Mouse (Mus musculus): ENCODE results near the gene 4933428M09Rik.
"Not testable (repeated sequence)": the region's sequence is repeated elsewhere in the genome, so short reads cannot be mapped to it uniquely, and the experiment has no call there.

The 4933428M09Rik gene

GRCm38 (mm10) chrX:139178928-139179327, at the start of gene 4933428M09Rik:
Gene 4933428M09Rik, plus strand, starts transcription at chrX:139179228.
- no peak for DNase-seq (ENCODE audit: low read depth)

- no peak for DNase-seq (ENCODE audit: low read depth)
Measured at GRCm38 (mm10) chrX:139134031-139134430, 45.0 kb upstream of the 4933428M09Rik start.

- DNase-seq (ENCODE audit: low read depth), result not testable (repeated sequence)
Measured at GRCm38 (mm10) chrX:139191506-139191905, 12.5 kb downstream of the 4933428M09Rik start.

GRCm38 (mm10) chrX:139194572-139195279, 15.7 kb downstream of the 4933428M09Rik start:
- no peak for DNase-seq (ENCODE audit: low read depth)

GRCm38 (mm10) chrX:139209191-139209828, 30.3 kb downstream of the 4933428M09Rik start:
- DNase-seq (ENCODE audit: low read depth), result not testable (repeated sequence)

GRCm38 (mm10) chrX:139209829-139210225, 30.8 kb downstream of the 4933428M09Rik start, which contains the start of gene Mum1l1:
Gene Mum1l1, plus strand, starts transcription at chrX:139210042.
- no peak for DNase-seq (ENCODE audit: low read depth)

- DNase-seq (ENCODE audit: low read depth), result no peak
Measured at GRCm38 (mm10) chrX:139214765-139215164, 35.7 kb downstream of the 4933428M09Rik start.

- no peak for DNase-seq (ENCODE audit: low read depth)
Measured at GRCm38 (mm10) chrX:139216409-139216808, 37.4 kb downstream of the 4933428M09Rik start.

- DNase-seq (ENCODE audit: low read depth), result no peak
Measured at GRCm38 (mm10) chrX:139216991-139217593, 38.1 kb downstream of the 4933428M09Rik start.

- DNase-seq (ENCODE audit: low read depth), result no peak
Measured at GRCm38 (mm10) chrX:139217776-139218175, 38.7 kb downstream of the 4933428M09Rik start.

- no peak for DNase-seq (ENCODE audit: low read depth)
Measured at GRCm38 (mm10) chrX:139219017-139219416, 40.0 kb downstream of the 4933428M09Rik start.

- no peak for DNase-seq (ENCODE audit: low read depth)
Measured at GRCm38 (mm10) chrX:139220830-139221229, 41.8 kb downstream of the 4933428M09Rik start.

GRCm38 (mm10) chrX:139221893-139222292, 42.9 kb downstream of the 4933428M09Rik start:
- no peak for DNase-seq (ENCODE audit: low read depth)
